Mouse (Mus musculus) Patski (cell line): Measurements from ENCODE around the gene Gm20388. TPM values are rescaled to one million over a fixed set of nuclear protein-coding genes. Genes with fewer than 3 reads are reported as not detected.
A peak's percentile ranks its signal among the peaks of the same experiment; 100 is the strongest.

Experiments
- ATAC-seq: fragments of 100-300 bp; one replicate; pipeline ENCODE4 v1.8.0; 2021
- CTCF ChIA-PET: fragments of 350-600 bp; sonication (Branson Sonifier 250); formaldehyde crosslinking; loops from one replicate; lab custom pipeline; 2022; ENCODE audit warnings: inconsistent platforms; lab: Charles Lee
- POLR2A ChIA-PET: fragments of 350-600 bp; sonication (Branson Sonifier 250); formaldehyde crosslinking; loops from one replicate; lab custom pipeline; 2022; ENCODE audit warnings: antibody characterized with exemption, inconsistent platforms; lab: Charles Lee
- DNase-seq: peaks from one replicate; pipeline ENCODE4 v3.0.0-alpha.2; 2011; ENCODE audit warnings: low read depth, low spot score
- H3K27me3 ChIP-seq: fragments of 371-371 bp; one replicate; pipeline ENCODE4 v1.5.1; 2021
- CTCF ChIP-seq: fragments of 100-300 bp; IDR thresholded peaks from one replicate; pipeline ENCODE4 v1.5.1; 2021
- in situ Hi-C: fragments of 300-500 bp; cut with MboI; formaldehyde crosslinking; loops from 3 replicates; pipeline ENCODE4 v1.11.1; 2018; ENCODE audit warnings: low pct_unique_long_range_greater_than_20kb, mixed read lengths
- polyA plus RNA-seq: library from polyadenylated mRNA; unstranded; gene quantifications from one replicate; pipeline ENCODE4 v1.2.3, GENCODE M21; 2021

Gene Gm20388
- polyA plus RNA-seq, 1 experiment from 2014 or later, result 86.7 TPM

- no peaks in the 10 kb centered on the region for H3K27me3 ChIP-seq
- DNase-seq (no peak), ATAC-seq (no peak)
- in situ Hi-C loops, result loop anchor here (5.0 kb wide), 1 partner anchor 149 kb away; no protein-coding TSS in a partner anchor
- CTCF ChIA-PET, result interaction anchor here (1.0 to 1.6 kb wide), 3 partner anchors 46 to 152 kb away, joined by 3 read pairs; no protein-coding TSS in a partner anchor
- POLR2A ChIA-PET, result no interaction called here
- TF ChIP-seq CTCF, result no peak
Measured at GRCm38 (mm10) chr8:119931317-119931716, 20.7 kb downstream of the Gm20388 start.

GRCm38 (mm10) chr8:119933681-119934080 lies 23.0 kb downstream of the Gm20388 start:
- in situ Hi-C loops, result loop anchor here (5.0 kb wide), 1 partner anchor 151 kb away; no protein-coding TSS in a partner anchor
- ChIA-PET CTCF (no interaction called here), POLR2A (no interaction called here)
- DNase-seq (no peak), ATAC-seq (no peak)
- no peaks in the 10 kb centered on the region for H3K27me3 ChIP-seq
- no peak for TF ChIP-seq CTCF

- TF ChIP-seq CTCF, result no peak
- CTCF ChIA-PET, result interaction anchor here (1.6 kb wide), 1 partner anchor 9 kb away, joined by 5 read pairs; no protein-coding TSS in a partner anchor
- H3K27me3 ChIP-seq, result no peaks in the 10 kb centered on the region
- no peak for ATAC-seq
- DNase-seq, result no peak
- in situ Hi-C loops, result no loop called here
- POLR2A ChIA-PET, result no interaction called here
Measured at GRCm38 (mm10) chr8:119935541-119935940, 24.9 kb downstream of the Gm20388 start.

GRCm38 (mm10) chr8:119938481-119938880 lies 27.8 kb downstream of the Gm20388 start:
- DNase-seq, result no peak
- no peak for ATAC-seq
- CTCF ChIA-PET, result interaction anchor here (1.0 kb wide), 1 partner anchor 12 kb away, joined by 3 read pairs; no protein-coding TSS in a partner anchor
- POLR2A ChIA-PET, result interaction anchor here (0.7 kb wide), 1 partner anchor 154 kb away, joined by 5 read pairs; no protein-coding TSS in a partner anchor
- in situ Hi-C loops, result no loop called here
- no peaks in the 10 kb centered on the region for H3K27me3 ChIP-seq
- no peak for TF ChIP-seq CTCF

- in situ Hi-C loops, result no loop called here
- POLR2A ChIA-PET, result interaction anchor here (0.7 kb wide), 1 partner anchor 154 kb away, joined by 5 read pairs; no protein-coding TSS in a partner anchor
- TF ChIP-seq CTCF, result no peak
Measured at GRCm38 (mm10) chr8:119939336-119939735, 28.7 kb downstream of the Gm20388 start.

GRCm38 (mm10) chr8:119941471-119941870 lies 30.8 kb downstream of the Gm20388 start:
- ChIA-PET CTCF (no interaction called here), POLR2A (no interaction called here)
- DNase-seq (no peak), ATAC-seq (no peak)
- TF ChIP-seq CTCF, result no peak
- H3K27me3 ChIP-seq, result no peaks in the 10 kb centered on the region
- in situ Hi-C loops, result no loop called here

More at GRCm38 (mm10) chr8:119939336-119939735, 28.7 kb downstream of the Gm20388 start:
- DNase-seq, result no peak
- no peaks in the 10 kb centered on the region for H3K27me3 ChIP-seq
- CTCF ChIA-PET, result interaction anchor here (1.0 to 1.4 kb wide), 2 partner anchors 11 to 54 kb away, joined by 3 read pairs; no protein-coding TSS in a partner anchor
- peak; percentile 44 for ATAC-seq

- no peak for TF ChIP-seq CTCF
- no peaks in the 10 kb centered on the region for H3K27me3 ChIP-seq
- ATAC-seq (no peak), DNase-seq (no peak)
- ChIA-PET POLR2A (no interaction called here), CTCF (interaction anchor here (0.9 to 3.0 kb wide), 7 partner anchors 8 to 133 kb away, joined by 3 to 15 read pairs (median 5); no protein-coding TSS in a partner anchor)
- in situ Hi-C loops, result no loop called here
Measured at GRCm38 (mm10) chr8:119943616-119944015, 33.0 kb downstream of the Gm20388 start.

GRCm38 (mm10) chr8:119944096-119944811 lies 33.6 kb downstream of the Gm20388 start:
- no peaks in the 10 kb centered on the region for H3K27me3 ChIP-seq
- peak; percentile 41 for ATAC-seq
- ChIA-PET POLR2A (no interaction called here), CTCF (interaction anchor here (0.9 to 3.0 kb wide), 9 partner anchors 9 to 134 kb away, joined by 3 to 15 read pairs (median 4); no protein-coding TSS in a partner anchor)
- TF ChIP-seq CTCF, result peak; percentile 97
- in situ Hi-C loops, result no loop called here
- no peak for DNase-seq

GRCm38 (mm10) chr8:119946326-119946865 lies 35.8 kb downstream of the Gm20388 start:
- no peaks in the 10 kb centered on the region for H3K27me3 ChIP-seq
- CTCF ChIA-PET, result interaction anchor here (0.9 kb wide), 1 partner anchor 129 kb away, joined by 3 read pairs; no protein-coding TSS in a partner anchor
- in situ Hi-C loops, result loop anchor here (5.0 kb wide), 1 partner anchor 131 kb away; no protein-coding TSS in a partner anchor
- ATAC-seq (no peak), DNase-seq (no peak)
- no peak for TF ChIP-seq CTCF
- POLR2A ChIA-PET, result interaction anchor here (1.5 kb wide), 1 partner anchor 15 kb away, joined by 3 read pairs; no protein-coding TSS in a partner anchor

GRCm38 (mm10) chr8:119947653-119948052 lies 37.0 kb downstream of the Gm20388 start:
- DNase-seq, result no peak
- ChIA-PET CTCF (no interaction called here), POLR2A (no interaction called here)
- TF ChIP-seq CTCF, result no peak
- in situ Hi-C loops, result loop anchor here (5.0 kb wide), 1 partner anchor 130 kb away; no protein-coding TSS in a partner anchor
- ATAC-seq, result no peak
- no peaks in the 10 kb centered on the region for H3K27me3 ChIP-seq
